Mouse (Mus musculus): ENCODE results near the gene Pam16. TPM values are rescaled to one million over a fixed set of nuclear protein-coding genes. Genes with fewer than 3 reads are reported as not detected.
"Not testable (repeated sequence)": the region's sequence is repeated elsewhere in the genome, so short reads cannot be mapped to it uniquely, and the experiment has no call there.

Pam16 gene
- polyA plus RNA-seq, 1 experiment from 2014 or later: 80.5 TPM

DNA sequence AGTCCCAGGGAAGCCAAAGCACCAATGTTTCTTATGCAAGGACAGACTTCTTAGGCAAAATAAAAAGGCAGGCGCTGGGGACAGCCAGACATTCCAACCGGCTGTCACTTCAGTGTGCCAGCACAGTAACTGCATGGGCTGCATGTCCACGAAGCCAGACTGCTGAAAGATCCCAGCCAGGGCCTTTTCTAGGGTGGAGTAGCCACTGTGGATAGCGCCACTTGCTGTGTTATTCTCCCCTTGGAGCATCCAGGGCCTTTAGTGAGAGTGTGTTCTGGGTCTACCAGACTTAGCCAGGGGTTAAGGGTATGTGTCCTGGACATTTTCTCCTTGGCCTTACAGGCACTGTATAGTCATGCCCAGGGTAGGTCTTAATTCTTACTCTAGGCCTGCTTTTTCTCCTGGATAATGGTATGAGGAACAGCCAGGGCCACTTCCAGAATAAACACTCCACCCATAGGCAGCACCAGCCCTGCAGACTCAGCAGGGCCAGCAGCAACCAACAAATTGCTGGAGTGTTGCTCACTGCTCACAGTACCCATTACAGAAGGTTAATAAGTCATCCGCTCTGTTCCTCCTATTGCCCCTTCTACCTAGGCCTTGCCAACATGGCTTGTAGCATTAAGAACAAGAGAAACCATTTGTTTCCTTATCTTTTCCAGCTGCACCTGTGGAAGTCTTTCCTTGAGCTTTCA, 37.1 kb downstream of the Pam16 start:
- DNase-seq (ENCODE audit: low spot score) (peak; percentile 63), ATAC-seq (replicated peaks; ENCODE audit: low FRiP score, low TSS enrichment, low read depth) (no peak)
- Histone ChIP-seq H3K4me1 (replicated peaks; ENCODE audit: control insufficient read depth, insufficient read depth, low read length) (peaks cover 28% of the 10 kb centered on the region), H3K4me2 (ENCODE audit: low read length) (peak overlapping the region; percentile 58; the same call in 1 of the 2 replicates), H3K27ac (ENCODE audit: low read depth) (peak overlapping the region; percentile 84), H3K36me3 (ENCODE audit: control insufficient read depth, insufficient read depth, low read length) (peaks cover 10% of the 10 kb centered on the region), H3K27me3 (replicated peaks; ENCODE audit: control insufficient read depth, insufficient read depth, low read length) (no peaks in the 10 kb centered on the region), H3K9ac (ENCODE audit: low read length) (no peak overlapping the region; the same call in 1 of the 2 replicates), H3K4me3 (ENCODE audit: low read depth, low read length) (no peak overlapping the region), H3K9me3 (ENCODE audit: control insufficient read depth, low read length) (no peaks in the 10 kb centered on the region)
- WGBS: 49% methylated on average over 5 of the region's 5 CpGs

DNA sequence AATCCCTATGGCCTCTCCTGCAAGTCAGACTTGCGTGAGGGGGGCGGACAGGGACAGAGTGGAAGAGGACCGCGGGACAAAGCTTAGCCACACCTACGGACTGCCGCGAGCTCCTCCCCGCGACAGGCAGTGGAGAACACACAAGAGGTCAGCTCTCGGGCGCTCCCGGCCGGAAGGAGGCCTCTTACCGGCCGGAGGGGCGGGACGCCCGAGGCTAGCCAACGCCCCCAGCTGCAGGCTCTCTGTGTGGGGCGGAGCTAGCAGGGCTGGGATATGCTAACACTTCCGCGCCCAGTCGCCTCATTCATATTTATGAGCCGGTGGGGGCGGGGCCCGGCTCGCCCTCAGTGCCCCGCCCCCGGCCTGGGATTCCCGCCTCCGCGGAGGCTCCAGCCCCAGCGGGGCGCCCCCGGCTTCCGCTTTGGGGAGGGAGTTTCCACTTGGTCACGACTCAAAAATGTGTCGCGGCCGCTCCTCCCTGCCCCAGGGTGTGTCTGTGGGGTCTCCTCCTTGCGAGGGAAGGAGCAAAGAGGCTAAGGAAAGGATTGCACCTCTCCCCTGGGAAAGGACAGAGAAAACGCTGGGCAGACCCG, 38.2 kb downstream of the Pam16 start:
- peak overlapping the region; percentile 35 for H3K4me3 ChIP-seq (ENCODE audit: low read depth, low read length)
- DNase-seq (ENCODE audit: low spot score) (peak; percentile 95), ATAC-seq (replicated peaks; ENCODE audit: low FRiP score, low TSS enrichment, low read depth) (peak; percentile 99)
- WGBS: 2% methylated on average over 43 of the region's 43 CpGs
- H3K9ac ChIP-seq (ENCODE audit: low read length): peak overlapping the region; percentile 47
- peak overlapping the region; percentile 58 for H3K4me2 ChIP-seq (ENCODE audit: low read length)
- no peaks in the 10 kb centered on the region for H3K9me3 ChIP-seq (ENCODE audit: control insufficient read depth, low read length)
- peaks cover 10% of the 10 kb centered on the region for H3K36me3 ChIP-seq (ENCODE audit: control insufficient read depth, insufficient read depth, low read length)
- H3K27me3 ChIP-seq (replicated peaks; ENCODE audit: control insufficient read depth, insufficient read depth, low read length): no peaks in the 10 kb centered on the region
- H3K27ac ChIP-seq (ENCODE audit: low read depth): peak overlapping the region; percentile 84
- H3K4me1 ChIP-seq (replicated peaks; ENCODE audit: control insufficient read depth, insufficient read depth, low read length): peaks cover 20% of the 10 kb centered on the region; the same call in 1 of the 2 replicates

DNA sequence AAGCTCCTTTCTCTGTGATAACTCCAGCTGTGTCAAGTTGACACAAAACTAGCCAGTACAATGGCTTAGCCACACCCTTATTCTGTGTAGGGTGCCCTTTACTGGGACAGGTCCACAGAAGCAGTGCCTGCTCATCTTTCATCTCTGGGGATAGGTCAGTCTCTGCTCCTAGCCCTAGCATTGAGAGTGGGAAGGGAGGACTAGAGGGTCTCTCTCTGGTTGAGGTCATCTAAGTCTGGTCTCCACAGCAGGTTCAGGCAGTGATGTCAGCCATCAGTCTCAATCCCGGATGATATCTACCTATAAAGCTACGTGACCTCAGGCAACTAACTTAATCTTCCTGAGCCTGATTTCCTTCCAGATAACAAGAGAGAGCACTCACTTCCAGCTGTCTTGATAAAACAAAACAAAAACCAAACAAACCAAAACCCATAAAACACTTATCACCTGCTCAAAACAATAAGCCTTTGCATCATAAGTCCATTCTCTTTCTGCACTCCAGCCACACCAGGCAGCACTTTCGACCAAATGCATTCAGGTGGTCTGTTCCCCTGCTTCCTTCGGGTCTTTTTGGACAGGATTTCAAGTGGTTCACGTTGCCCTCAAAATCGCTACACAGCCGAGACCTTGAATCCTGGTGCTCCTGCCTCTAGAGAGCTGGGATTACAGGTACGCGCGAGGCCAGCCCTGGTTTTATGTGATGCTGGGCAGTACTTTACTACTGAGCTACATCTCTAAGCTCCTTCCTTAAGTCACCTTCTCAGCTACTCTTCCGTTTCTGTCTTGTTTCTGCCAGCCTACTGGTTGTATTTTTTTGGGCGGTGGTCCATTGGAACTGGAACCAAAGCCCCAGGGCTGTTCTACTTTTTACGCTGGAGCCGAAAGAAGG, 38.9 kb downstream of the Pam16 start:
- peak overlapping the region; percentile 58 for H3K4me2 ChIP-seq (ENCODE audit: low read length)
- WGBS: 7% methylated on average over 14 of the region's 14 CpGs
- H3K9ac ChIP-seq (ENCODE audit: low read length): peak overlapping the region; percentile 44
- H3K36me3 ChIP-seq (ENCODE audit: control insufficient read depth, insufficient read depth, low read length): peaks cover 7% of the 10 kb centered on the region
- peak overlapping the region; percentile 35 for H3K4me3 ChIP-seq (ENCODE audit: low read depth, low read length)
- H3K27ac ChIP-seq (ENCODE audit: low read depth): peak overlapping the region; percentile 84
- no peak for DNase-seq (ENCODE audit: low spot score)
- peaks cover 18% of the 10 kb centered on the region; the same call in 1 of the 2 replicates for H3K4me1 ChIP-seq (replicated peaks; ENCODE audit: control insufficient read depth, insufficient read depth, low read length)
- H3K27me3 ChIP-seq (replicated peaks; ENCODE audit: control insufficient read depth, insufficient read depth, low read length): no peaks in the 10 kb centered on the region
- ATAC-seq (replicated peaks; ENCODE audit: low FRiP score, low TSS enrichment, low read depth): peak; percentile 45
- H3K9me3 ChIP-seq (ENCODE audit: control insufficient read depth, low read length): no peaks in the 10 kb centered on the region

DNA sequence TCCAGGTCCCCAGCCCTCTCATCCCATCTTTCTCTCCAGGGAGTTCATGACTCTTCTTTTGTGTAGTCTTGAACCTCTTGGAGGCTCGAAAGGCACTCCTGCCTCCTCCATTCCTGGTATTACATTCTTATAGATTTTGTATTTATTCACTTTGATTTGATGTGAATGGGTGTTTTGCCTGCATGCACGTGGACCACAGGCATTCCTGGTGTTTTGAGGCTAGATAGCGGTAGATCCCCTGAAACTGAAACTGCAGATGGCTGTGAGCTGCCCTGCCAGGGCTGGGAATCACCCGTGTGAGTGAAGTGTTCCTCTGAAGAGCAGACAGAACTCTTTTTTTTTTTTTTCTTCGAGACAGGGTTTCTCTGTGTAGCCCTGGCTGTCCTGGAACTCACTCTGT, 40.4 kb downstream of the Pam16 start:
- no peak overlapping the region for H3K4me2 ChIP-seq (ENCODE audit: low read length)
- no peaks in the 10 kb centered on the region for H3K27me3 ChIP-seq (replicated peaks; ENCODE audit: control insufficient read depth, insufficient read depth, low read length)
- no peak overlapping the region for H3K27ac ChIP-seq (ENCODE audit: low read depth)
- DNase-seq (ENCODE audit: low spot score) (no peak), ATAC-seq (replicated peaks; ENCODE audit: low FRiP score, low TSS enrichment, low read depth) (no peak)
- no peak overlapping the region for H3K9ac ChIP-seq (ENCODE audit: low read length)
- no peaks in the 10 kb centered on the region for H3K9me3 ChIP-seq (ENCODE audit: control insufficient read depth, low read length)
- peaks cover 18% of the 10 kb centered on the region; the same call in 1 of the 2 replicates for H3K4me1 ChIP-seq (replicated peaks; ENCODE audit: control insufficient read depth, insufficient read depth, low read length)
- 77% methylated on average over 5 of the region's 5 CpGs for WGBS
- no peak overlapping the region for H3K4me3 ChIP-seq (ENCODE audit: low read depth, low read length)
- H3K36me3 ChIP-seq (ENCODE audit: control insufficient read depth, insufficient read depth, low read length): no peaks in the 10 kb centered on the region

DNA sequence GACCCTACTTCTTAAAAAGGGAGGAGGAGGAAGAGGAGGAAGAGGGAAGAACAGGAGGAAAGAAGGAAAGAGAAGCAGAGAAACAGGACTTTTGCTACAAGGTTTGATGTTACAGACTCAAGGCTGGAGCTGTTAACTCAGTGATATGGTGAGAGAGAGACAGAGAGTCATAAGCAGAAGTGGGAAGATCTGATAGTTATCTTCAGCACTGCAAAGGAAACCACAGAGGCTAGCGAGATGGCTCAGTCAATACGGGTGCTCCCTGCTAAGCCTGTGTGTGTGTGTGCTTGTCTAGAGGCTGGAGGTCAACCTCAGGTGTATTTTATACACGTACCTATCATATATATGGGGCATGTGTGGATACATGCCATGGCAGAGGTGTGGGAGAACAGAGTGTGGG, 41.0 kb downstream of the Pam16 start:
- 86% methylated on average over 3 of the region's 3 CpGs for WGBS
- DNase-seq (ENCODE audit: low spot score) (no peak), ATAC-seq (replicated peaks; ENCODE audit: low FRiP score, low TSS enrichment, low read depth) (no peak)
- Histone ChIP-seq H3K4me3 (ENCODE audit: low read depth, low read length) (no peak overlapping the region), H3K9me3 (ENCODE audit: control insufficient read depth, low read length) (no peaks in the 10 kb centered on the region), H3K27me3 (replicated peaks; ENCODE audit: control insufficient read depth, insufficient read depth, low read length) (no peaks in the 10 kb centered on the region), H3K36me3 (ENCODE audit: control insufficient read depth, insufficient read depth, low read length) (no peaks in the 10 kb centered on the region), H3K4me2 (ENCODE audit: low read length) (no peak overlapping the region), H3K9ac (ENCODE audit: low read length) (no peak overlapping the region), H3K27ac (ENCODE audit: low read depth) (no peak overlapping the region), H3K4me1 (replicated peaks; ENCODE audit: control insufficient read depth, insufficient read depth, low read length) (peaks cover 18% of the 10 kb centered on the region; the same call in 1 of the 2 replicates)

DNA sequence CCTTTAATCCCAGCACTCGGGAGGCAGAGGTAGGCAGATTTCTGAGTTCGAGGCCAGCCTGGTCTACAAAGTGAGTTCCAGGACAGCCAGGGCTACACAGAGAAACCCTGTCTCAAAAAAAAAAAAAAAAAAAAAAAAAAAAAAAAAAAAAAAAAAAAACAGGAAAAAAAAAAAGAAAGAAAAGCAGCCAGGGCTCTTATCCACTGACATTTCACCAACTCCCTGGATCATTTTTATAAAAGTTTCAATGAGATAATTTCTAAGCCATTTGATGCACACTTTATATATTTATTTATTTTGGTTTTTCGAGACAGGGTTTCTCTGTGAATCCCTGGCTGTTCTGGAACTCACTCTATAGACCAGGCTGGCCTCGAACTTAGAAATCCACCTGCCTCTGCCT, 43.6 kb downstream of the Pam16 start:
- ATAC-seq (replicated peaks; ENCODE audit: low FRiP score, low TSS enrichment, low read depth); H3K4me1 ChIP-seq (replicated peaks; ENCODE audit: control insufficient read depth, insufficient read depth, low read length); H3K4me3 ChIP-seq (ENCODE audit: low read depth, low read length); H3K9me3 ChIP-seq (ENCODE audit: control insufficient read depth, low read length); H3K4me2 ChIP-seq (ENCODE audit: low read length); H3K27me3 ChIP-seq (replicated peaks; ENCODE audit: control insufficient read depth, insufficient read depth, low read length); H3K9ac ChIP-seq (ENCODE audit: low read length); H3K27ac ChIP-seq (ENCODE audit: low read depth); DNase-seq (ENCODE audit: low spot score); H3K36me3 ChIP-seq (ENCODE audit: control insufficient read depth, insufficient read depth, low read length): not testable (repeated sequence)
- WGBS: 89% methylated on average over 4 of the region's 4 CpGs

DNA sequence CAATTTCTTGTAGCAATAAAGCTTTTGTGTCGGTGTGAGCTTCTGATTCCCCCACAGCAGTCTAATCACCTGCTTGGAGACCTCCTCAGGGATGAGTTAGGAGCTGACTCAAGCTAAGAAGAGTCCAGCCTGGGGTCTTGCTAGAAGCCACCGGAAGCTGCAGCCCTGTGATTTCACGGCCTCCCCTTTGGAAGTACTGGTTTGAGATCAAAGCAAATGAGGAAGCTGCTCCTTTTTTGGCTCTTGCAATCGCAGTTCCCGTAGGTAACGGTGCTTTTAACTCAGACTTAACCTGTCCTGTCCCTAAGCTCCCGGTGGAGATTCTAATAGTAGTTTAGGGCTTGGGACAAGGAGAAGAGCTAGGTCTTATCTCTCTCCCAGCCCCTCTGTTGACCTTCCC, 46.2 kb downstream of the Pam16 start:
- Histone ChIP-seq H3K9ac (ENCODE audit: low read length) (no peak overlapping the region), H3K4me2 (ENCODE audit: low read length) (no peak overlapping the region), H3K4me1 (replicated peaks; ENCODE audit: control insufficient read depth, insufficient read depth, low read length) (no peaks in the 10 kb centered on the region), H3K27ac (ENCODE audit: low read depth) (no peak overlapping the region), H3K9me3 (ENCODE audit: control insufficient read depth, low read length) (no peaks in the 10 kb centered on the region), H3K27me3 (replicated peaks; ENCODE audit: control insufficient read depth, insufficient read depth, low read length) (no peaks in the 10 kb centered on the region), H3K4me3 (ENCODE audit: low read depth, low read length) (no peak overlapping the region), H3K36me3 (ENCODE audit: control insufficient read depth, insufficient read depth, low read length) (no peaks in the 10 kb centered on the region)
- no peak for ATAC-seq (replicated peaks; ENCODE audit: low FRiP score, low TSS enrichment, low read depth)
- DNase-seq (ENCODE audit: low spot score): no peak
- WGBS: 62% methylated on average over 7 of the region's 7 CpGs

DNA sequence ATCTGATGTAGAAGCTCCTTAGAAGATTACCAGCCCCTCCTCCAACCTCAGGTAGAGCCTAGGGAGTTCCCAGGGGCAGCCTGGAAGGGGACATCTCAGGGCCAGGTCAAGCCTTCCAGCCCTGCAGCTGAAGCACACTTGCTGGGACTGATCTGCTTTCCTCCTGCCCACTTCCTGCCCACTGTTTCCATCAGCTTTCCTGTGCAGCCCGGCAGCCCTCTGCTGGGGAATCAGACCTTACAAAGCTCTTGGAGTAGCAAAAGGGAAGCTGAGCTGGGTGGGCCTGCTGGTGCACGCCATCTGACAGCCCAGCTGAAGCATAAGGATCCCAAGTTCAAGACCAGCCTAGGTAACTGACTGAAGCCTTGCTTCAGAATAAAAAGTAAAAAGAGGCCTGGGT, 47.9 kb downstream of the Pam16 start:
- ATAC-seq (replicated peaks; ENCODE audit: low FRiP score, low TSS enrichment, low read depth): no peak
- Histone ChIP-seq H3K9ac (ENCODE audit: low read length) (no peak overlapping the region), H3K4me2 (ENCODE audit: low read length) (no peak overlapping the region), H3K36me3 (ENCODE audit: control insufficient read depth, insufficient read depth, low read length) (no peaks in the 10 kb centered on the region), H3K4me3 (ENCODE audit: low read depth, low read length) (no peak overlapping the region), H3K27me3 (replicated peaks; ENCODE audit: control insufficient read depth, insufficient read depth, low read length) (no peaks in the 10 kb centered on the region), H3K4me1 (replicated peaks; ENCODE audit: control insufficient read depth, insufficient read depth, low read length) (no peaks in the 10 kb centered on the region), H3K9me3 (ENCODE audit: control insufficient read depth, low read length) (no peaks in the 10 kb centered on the region), H3K27ac (ENCODE audit: low read depth) (no peak overlapping the region)
- WGBS: 47% methylated on average over 2 of the region's 2 CpGs
- DNase-seq (ENCODE audit: low spot score): no peak

Data from intestine, embryonic 14.5 days (tissue).